Mouse (Mus musculus) thymus, postnatal 36 days (tissue): ENCODE measurements around the gene Slc44a5.

Experiments
- DNase-seq, 2 experiments: peaks; one replicate each; pipeline ENCODE4 v3.0.0; 2022; ENCODE audit warnings: mixed read lengths in 2 of 2

Slc44a5 gene

GRCm38 (mm10) chr3:153973171-153973948, at the start of gene Slc44a5:
Gene Slc44a5 (plus strand): TSS chr3:153973436.
- no peak for DNase-seq

DNA sequence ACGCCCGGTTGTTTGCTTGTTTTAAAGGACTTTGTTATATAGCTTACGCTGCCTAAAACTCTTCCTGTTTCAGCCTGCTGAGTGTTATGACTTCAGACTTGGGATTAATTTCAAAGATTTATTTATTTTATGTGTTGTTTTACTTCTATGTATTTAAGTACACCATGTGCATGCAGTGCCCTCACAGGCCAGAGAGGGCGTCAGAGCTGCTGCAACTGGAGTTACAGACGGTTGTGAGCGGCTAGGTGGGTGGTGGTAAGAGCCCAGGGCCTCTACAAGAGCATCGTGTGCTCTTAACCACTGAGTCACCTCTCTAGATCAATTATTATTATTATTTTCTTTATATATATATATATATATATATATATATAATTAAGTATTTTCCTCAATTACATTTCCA, 46.9 kb upstream of the Slc44a5 start:
- DNase-seq, result no peak

DNA sequence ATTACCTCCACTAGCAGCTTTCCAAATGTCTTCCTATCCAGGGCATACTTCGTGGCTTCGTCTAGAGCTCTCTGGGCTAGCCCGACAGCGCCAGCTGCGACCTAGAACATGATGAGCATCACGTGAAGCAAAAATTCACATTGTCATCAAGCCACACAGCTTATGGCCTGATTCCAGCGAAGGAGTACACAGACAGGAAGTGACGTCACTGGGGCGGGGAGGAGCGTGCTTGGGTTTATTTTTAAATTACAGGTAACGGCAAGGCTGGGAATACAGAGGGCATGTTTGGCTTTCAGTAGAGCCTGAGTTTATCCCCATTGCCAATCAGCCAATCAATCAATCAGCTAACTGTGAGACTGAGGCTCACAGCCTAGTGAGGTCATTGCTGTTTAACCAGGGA, 43.7 kb upstream of the Slc44a5 start:
- peak in 1 of 2 experiments; percentile 17 for DNase-seq

GRCm38 (mm10) chr3:153932461-153932860, 40.8 kb upstream of the Slc44a5 start:
- DNase-seq, result no peak

GRCm38 (mm10) chr3:153935878-153936277, 37.4 kb upstream of the Slc44a5 start:
- no peak for DNase-seq

DNA sequence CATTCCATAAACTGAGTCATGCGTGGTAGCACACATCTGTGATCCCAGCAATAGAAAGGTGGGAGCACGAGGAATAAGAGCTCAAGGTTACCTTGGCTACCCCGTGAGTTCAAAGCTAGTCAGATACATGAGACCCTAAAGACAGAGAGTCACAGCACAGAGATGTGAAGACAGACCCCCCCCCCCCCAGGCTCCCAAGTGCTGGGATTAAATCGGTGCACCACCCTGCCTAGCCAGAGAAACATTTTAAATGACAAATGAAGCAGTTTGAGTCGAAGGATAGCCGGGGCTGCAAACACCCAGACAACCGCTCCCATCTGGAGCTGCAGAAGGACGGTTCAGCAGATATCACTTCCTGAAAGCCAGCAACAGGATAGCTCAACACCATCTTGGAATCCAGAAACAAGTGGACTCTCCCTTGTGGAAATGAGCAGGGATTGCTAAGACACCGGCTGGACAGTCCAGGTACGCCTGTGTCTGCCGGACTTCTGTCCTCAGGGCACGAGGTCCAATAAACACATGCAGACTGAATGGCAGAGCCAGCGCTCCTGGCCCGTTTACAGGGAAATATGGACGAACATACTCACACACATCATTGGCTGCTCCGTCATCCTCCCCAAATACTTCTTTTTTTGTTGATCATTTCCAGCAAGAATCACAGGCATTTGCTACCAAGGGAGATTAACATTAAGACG, 36.0 kb upstream of the Slc44a5 start:
- no peak for DNase-seq

GRCm38 (mm10) chr3:153940021-153940420, 33.2 kb upstream of the Slc44a5 start:
- no peak for DNase-seq

DNA sequence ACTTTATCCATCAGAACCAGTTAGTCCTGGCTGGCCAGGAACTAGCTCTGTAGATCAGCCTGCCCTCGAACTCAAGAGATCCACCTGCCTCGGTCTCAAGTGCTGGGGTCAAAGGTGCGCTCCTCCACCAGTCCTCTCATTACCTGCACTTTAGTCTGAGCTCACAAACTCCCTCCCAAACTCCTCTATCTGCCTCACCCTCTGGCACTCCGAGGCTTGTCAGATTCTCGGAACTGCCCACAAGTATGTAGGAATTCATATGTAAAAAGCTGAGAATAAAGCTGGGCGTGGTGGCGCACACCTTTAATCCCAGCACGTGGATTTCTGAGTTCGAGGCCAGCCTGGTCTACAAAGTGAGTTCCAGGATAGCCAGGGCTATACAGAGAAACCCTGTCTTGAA, 32.8 kb upstream of the Slc44a5 start:
- DNase-seq, result no peak

- no peak for DNase-seq
Measured at GRCm38 (mm10) chr3:153941613-153942012, 31.6 kb upstream of the Slc44a5 start.

GRCm38 (mm10) chr3:153943003-153943640, 30.1 kb upstream of the Slc44a5 start:
- DNase-seq, result no peak

DNA sequence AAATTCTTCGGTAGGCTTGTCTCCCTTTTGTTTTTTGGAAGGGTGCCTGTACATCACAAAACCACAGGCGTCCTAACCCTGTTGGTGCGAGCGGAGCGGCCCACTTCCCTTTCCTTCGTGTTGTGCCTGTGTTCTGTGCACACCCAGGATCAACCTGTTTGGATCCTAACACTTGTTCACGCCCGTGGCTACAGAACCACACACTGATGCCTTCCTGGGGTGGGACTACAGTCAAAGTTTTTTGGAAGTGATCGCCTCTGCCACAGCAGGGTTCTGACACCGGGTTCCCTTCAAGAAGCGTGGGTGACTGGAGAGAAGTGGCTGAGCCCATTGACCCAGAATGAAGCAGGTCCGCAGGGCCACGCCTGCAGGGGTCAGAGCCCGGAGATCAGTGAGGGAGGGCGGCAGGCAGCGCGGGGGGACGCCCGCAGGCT, 29.3 kb upstream of the Slc44a5 start:
- DNase-seq, result no peak

- peak; percentile 98 to 99 for DNase-seq
Measured at GRCm38 (mm10) chr3:153944335-153944990, 28.8 kb upstream of the Slc44a5 start, which contains the start of gene Acadm. Gene Acadm (minus strand): TSS chr3:153944632.

DNA sequence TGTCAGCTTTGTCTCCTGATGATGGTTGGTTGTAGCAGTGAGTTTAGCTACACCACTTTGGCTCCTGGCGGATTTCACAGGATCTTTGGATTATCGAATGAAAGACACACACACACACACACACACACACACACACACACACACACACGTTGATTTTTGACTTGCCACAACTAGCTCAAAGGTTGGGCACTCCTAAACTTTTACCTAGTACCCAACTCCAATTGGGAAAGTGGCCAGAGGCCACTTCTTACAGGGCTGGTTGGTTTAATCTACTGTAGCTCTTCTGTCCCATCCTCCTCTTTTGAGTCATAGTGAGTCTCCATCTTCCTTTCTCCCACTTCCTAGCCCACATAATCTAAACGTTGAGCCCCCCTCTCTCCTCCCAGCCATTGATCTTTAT, 26.0 kb upstream of the Slc44a5 start:
- no peak for DNase-seq

- DNase-seq, result no peak
Measured at GRCm38 (mm10) chr3:153948176-153948575, 25.1 kb upstream of the Slc44a5 start.

DNA sequence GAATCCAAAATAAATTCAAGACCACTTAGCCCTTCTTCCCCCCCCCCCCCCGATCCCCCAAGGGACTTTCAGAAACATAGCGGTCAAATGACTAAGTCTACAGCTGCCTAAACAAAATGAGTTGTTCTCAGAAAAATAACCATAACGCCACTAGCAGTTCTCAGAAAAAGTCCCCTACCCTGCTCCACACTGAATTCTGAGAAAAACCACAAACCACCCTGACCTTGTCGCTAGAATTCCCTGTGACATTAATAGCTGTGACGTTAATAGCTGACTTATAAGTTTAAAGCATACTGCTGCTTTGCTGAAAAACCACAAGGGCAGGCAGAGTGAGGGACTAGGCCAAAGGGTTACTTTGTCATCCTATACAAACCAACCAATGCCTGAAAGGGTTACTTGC, 15.3 kb upstream of the Slc44a5 start:
- DNase-seq, result no peak

DNA sequence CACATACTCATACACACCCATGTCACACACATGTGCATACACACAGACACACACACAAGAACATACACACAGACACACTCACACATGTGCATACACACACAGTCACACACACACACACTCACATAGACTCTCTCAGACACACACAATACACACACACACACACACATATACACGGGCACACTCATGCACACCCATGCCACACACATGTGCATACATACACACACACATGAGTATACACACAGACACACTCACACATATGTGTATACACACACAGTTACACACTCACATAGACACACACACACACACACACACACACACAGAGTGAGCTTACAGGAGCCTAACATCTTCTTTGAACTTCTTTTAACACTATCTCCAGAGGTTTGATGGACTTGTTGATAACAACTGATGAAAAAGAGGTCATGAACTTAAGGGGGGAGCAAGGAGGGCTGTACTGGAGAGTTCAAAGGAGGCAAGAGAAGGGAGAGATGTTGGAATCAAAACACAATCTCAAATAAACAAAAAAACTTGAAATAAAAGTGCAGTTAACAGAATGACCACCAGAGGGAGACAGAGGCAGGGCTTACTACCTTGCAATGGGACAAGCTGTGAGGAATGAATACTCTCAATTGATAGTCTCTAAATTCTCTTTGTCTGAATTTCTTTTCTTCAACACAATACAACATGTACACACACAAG, 14.1 kb upstream of the Slc44a5 start:
- no peak for DNase-seq

- no peak for DNase-seq
Measured at GRCm38 (mm10) chr3:153959731-153960207, 13.5 kb upstream of the Slc44a5 start.

- no peak for DNase-seq
Measured at GRCm38 (mm10) chr3:153960884-153961283, 12.4 kb upstream of the Slc44a5 start.

- DNase-seq, result peak in 1 of 2 experiments; percentile 13
Measured at GRCm38 (mm10) chr3:153961632-153962389, 11.4 kb upstream of the Slc44a5 start.

DNA sequence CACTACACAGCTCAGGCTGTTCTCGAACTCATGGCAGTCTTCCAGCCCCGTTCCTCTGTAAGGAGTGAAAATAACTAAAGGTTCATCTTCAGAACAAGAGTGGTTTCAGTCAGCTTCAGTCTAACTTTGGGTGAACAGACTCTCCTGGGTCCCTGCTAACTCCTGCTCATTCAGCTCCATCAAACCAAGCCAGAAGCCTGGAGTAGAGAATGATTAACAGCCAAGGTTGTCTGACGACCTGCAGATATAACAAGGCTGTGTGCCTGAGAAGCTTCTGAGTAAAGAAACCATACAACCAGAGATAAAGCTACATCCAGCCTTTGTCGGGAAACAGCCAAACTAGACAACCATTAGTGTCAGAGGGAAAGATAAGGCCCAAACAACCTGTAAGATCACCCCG, 5.8 kb upstream of the Slc44a5 start:
- no peak for DNase-seq

- DNase-seq, result peak; percentile 10 to 21
Measured at GRCm38 (mm10) chr3:153968549-153968948, 4.7 kb upstream of the Slc44a5 start.

DNA sequence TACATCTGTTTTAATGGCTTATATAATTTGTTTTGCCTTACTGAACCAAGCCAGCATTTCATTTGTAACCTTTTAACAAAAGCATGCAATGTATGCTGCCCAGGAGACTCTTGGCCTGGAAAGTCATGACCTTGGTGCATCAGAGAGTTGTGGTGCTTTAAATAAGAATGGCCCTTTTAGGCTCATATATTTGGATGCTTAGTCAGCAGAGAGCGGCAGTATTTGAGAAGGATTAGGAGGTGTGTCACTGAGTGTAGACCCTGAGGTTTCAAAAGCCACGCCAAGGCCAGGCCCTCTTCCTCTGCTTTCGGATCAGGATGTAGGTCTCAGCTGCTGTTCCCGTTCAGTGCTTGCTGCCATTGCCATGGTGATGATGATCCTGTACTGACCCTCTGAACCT, 3.8 kb upstream of the Slc44a5 start:
- no peak for DNase-seq
